ENCODE assay signal across 11 mouse cellular contexts in the genomic region with DNA sequence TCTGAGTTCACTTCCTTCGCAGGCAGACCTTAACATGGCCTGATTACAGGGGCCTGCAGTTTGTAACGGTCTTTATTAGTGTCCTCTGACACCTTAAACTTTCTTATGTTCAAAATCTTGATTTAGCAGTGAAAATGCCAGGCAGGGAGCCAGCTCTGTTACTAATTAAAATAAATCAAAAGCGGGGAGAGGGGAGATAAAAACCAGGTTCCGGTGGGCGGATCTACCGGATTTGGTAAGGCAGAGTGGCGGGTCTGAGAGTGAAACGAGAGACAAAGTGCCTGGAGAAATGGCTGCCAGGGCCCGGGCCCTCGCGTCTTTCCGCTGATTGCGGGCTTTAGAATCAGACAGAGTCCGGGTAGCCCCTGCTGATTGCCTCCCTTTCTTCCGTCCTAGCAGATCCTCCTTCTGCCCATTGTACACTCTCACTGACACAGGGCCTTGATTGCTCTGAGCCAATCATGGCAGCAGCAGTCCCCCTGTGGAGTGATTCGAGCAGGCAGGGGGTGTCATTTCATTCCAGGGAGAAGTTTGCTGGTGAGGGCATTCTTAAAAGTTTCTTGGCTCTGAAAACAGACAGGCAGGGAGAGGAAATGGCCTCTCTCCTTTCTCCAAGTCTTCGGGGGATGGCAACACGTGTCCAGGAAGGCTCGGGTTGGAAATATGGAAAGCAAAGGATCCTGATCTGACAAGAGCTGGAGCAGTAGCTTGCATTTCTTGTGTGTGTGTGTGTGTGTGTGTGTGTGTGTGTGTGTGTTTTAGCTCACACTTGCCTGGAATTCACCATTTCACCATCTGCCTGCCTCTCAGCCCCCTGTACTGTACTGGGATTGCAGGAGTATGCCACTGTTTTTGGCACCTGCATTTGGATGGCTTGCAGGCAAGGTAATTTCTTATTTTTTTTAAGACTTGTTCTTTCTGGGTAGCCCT. TPM values are rescaled to one million over a fixed set of nuclear protein-coding genes. Genes with fewer than 3 reads are reported as not detected.
A peak's percentile ranks its signal among the peaks of the same experiment; 100 is the strongest.
DNase-seq lines count a peak whose midpoint lies in the region; ATAC-seq and TF ChIP-seq lines count a peak whose summit lies in the region.
"Had no signal": no experiment of that assay in that cellular context is flagged by ENCODE, and none has a peak within 500 bp of the region (broad histone marks: within the 10 kb centered on the region; RNA-seq: fewer than 3 reads in every experiment).

No protein-coding gene starts in this region.

- no peak for TF ChIP-seq CTCF in kidney, adult 2 months (conservative IDR thresholded peaks at IDR 0.05; ENCODE audit: insufficient read depth, insufficient read length, low read depth, low read length)

- peak overlapping the region; percentile 31 for H3K4me3 ChIP-seq in heart, embryonic 10.5 days
- peak overlapping the region; percentile 14 for H3K4me3 ChIP-seq in forebrain, embryonic 15.5 days
- peak overlapping the region; percentile 41; the same call in 1 of the 2 replicates for H3K4me3 ChIP-seq in kidney, adult 2 months (ENCODE audit: insufficient read depth, low read depth, low read length)

- H3K27me3 ChIP-seq in heart, embryonic 10.5 days (ENCODE audit: insufficient read depth, poor library complexity, severe bottlenecking) = no peaks in the 10 kb centered on the region
- H3K27me3 ChIP-seq in forebrain, embryonic 15.5 days = no peaks in the 10 kb centered on the region
- H3K27me3 ChIP-seq in kidney, adult 2 months (replicated peaks; ENCODE audit: control insufficient read depth, insufficient read depth, low read length) = no peaks in the 10 kb centered on the region
- H3K27me3 ChIP-seq: CH12.LX had no signal

- ATAC-seq in forebrain, embryonic 15.5 days (replicated peaks) = peak; percentile 86
- ATAC-seq in erythroblast, adult 5-6 weeks (replicated peaks; ENCODE audit: low FRiP score, poor library complexity, severe bottlenecking) = no peak

- TF ChIP-seq POLR2A in kidney, adult 2 months (IDR thresholded peaks at IDR 0.05; ENCODE audit: low read depth, low read length) = no peak

- H3K9ac ChIP-seq in forebrain, embryonic 15.5 days (replicated peaks) = 0 out of 2 replicates have a peak overlapping the region, but pooled peaks have one; percentile 25

- H3K4me2 ChIP-seq in forebrain, embryonic 15.5 days (replicated peaks) = peak overlapping the region; percentile 39

- H3K4me1 ChIP-seq in heart, embryonic 10.5 days = peaks cover 58% of the 10 kb centered on the region
- H3K4me1 ChIP-seq in forebrain, embryonic 15.5 days = peaks cover 31% of the 10 kb centered on the region
- H3K4me1 ChIP-seq in kidney, adult 2 months (ENCODE audit: control insufficient read depth, insufficient read depth, low read length) = peaks cover 6% of the 10 kb centered on the region; the same call in 1 of the 2 replicates

- DNase-seq in heart, embryonic 10.5 days (ENCODE audit: low spot score) = no peak
- no peak for DNase-seq in heart, adult 18-20 months
- DNase-seq in kidney, adult 2 months = peak; percentile 71
- peak; percentile 50 to 54 for DNase-seq in lung, postnatal 4 days
- no peak for DNase-seq in c-Kit-positive CD71-positive TER-119-positive erythroid progenitor cells, embryonic 14.5 days (ENCODE audit: low spot score)
- DNase-seq in thymus, postnatal 14 days = no peak

- peak overlapping the region; percentile 92 for H3K27ac ChIP-seq in heart, embryonic 10.5 days
- H3K27ac ChIP-seq in forebrain, embryonic 15.5 days (replicated peaks) = peak overlapping the region; percentile 84
- H3K27ac ChIP-seq in kidney, adult 2 months (ENCODE audit: insufficient read depth, low read depth, low read length) = 0 out of 2 replicates have a peak overlapping the region, but pooled peaks have one; percentile 42

- H3K9me3 ChIP-seq in heart, embryonic 10.5 days = no peaks in the 10 kb centered on the region
- H3K9me3 ChIP-seq in forebrain, embryonic 15.5 days = no peaks in the 10 kb centered on the region

- 16% methylated on average over 19 of the region's 19 CpGs for WGBS in heart, embryonic 10.5 days
- 5% methylated on average over 19 of the region's 19 CpGs for WGBS in forebrain, embryonic 15.5 days
- 35% methylated on average over 19 of the region's 19 CpGs for WGBS in kidney, adult 2 months

- H3K36me3 ChIP-seq in heart, embryonic 10.5 days = no peaks in the 10 kb centered on the region
- H3K36me3 ChIP-seq in forebrain, embryonic 15.5 days = no peaks in the 10 kb centered on the region
- no peaks in the 10 kb centered on the region for H3K36me3 ChIP-seq in kidney, adult 2 months (ENCODE audit: control insufficient read depth, insufficient read depth, low read length)

RNA-seq across cellular contexts. Expression of a gene that starts 14.5 kb away (rescaled TPM):
- polyA plus RNA-seq in heart, embryonic 10.5 days (2016; fragmentation: Nextera tagmentation; extraction: Ambion mirVana) = 17.8 and 29.1 TPM in 2 replicates
- under 1 TPM in 1 of 2 experiments, not detected in 1; 0.25 TPM for total RNA-seq in heart, adult 18-20 months (2021)
- 4.7 and 5.3 TPM in 2 replicates for polyA plus RNA-seq in forebrain, embryonic 15.5 days (2015; fragmentation: Nextera tagmentation; extraction: Ambion mirVana)
- polyA plus RNA-seq in kidney, adult 2 months (2012; rRNA removed) = 0.14 TPM in 1 of 2 replicates, not detected in the other
- not detected in 2 replicates for total RNA-seq in erythroblast, adult 5-6 weeks (2015; ENCODE audit: low replicate concordance)
- not detected in 2 replicates for total RNA-seq in erythroblast, adult 5-6 weeks (2017; ENCODE audit: low replicate concordance)
- total RNA-seq: CH12.LX had no signal

RNA-seq across cellular contexts. Expression of a gene that starts 17.2 kb away (rescaled TPM):
- polyA plus RNA-seq in heart, embryonic 10.5 days (2016; fragmentation: Nextera tagmentation; extraction: Ambion mirVana) = 0.16 TPM in 1 of 2 replicates, not detected in the other
- under 1 TPM in 1 of 2 experiments, not detected in 1; 0.41 TPM for total RNA-seq in heart, adult 18-20 months (2021)
- polyA plus RNA-seq in forebrain, embryonic 15.5 days (2015; fragmentation: Nextera tagmentation; extraction: Ambion mirVana) = 0.14 TPM in 1 of 2 replicates, not detected in the other
- 0.09 TPM in 1 of 2 replicates, not detected in the other for polyA plus RNA-seq in kidney, adult 2 months (2012; rRNA removed)
- not detected in 2 replicates for total RNA-seq in erythroblast, adult 5-6 weeks (2015; ENCODE audit: low replicate concordance)
- total RNA-seq in erythroblast, adult 5-6 weeks (2017; ENCODE audit: low replicate concordance) = 1.3 TPM in 1 of 2 replicates, not detected in the other
- polyA plus RNA-seq: spleen, adult 2 months had no signal

RNA-seq across cellular contexts. Expression of a gene that starts 17.3 kb away (rescaled TPM):
- polyA plus RNA-seq in heart, embryonic 10.5 days (2016; fragmentation: Nextera tagmentation; extraction: Ambion mirVana) = 38.2 and 41.1 TPM in 2 replicates
- 1 to 10 TPM; 8.5 to 8.6 TPM for total RNA-seq in heart, adult 18-20 months (2021)
- polyA plus RNA-seq in forebrain, embryonic 15.5 days (2015; fragmentation: Nextera tagmentation; extraction: Ambion mirVana) = 32.6 and 34.1 TPM in 2 replicates
- 27.3 and 35.2 TPM in 2 replicates for polyA plus RNA-seq in kidney, adult 2 months (2012; rRNA removed)
- 19.4 and 22.2 TPM in 2 replicates for total RNA-seq in erythroblast, adult 5-6 weeks (2015; ENCODE audit: low replicate concordance)
- total RNA-seq in erythroblast, adult 5-6 weeks (2017; ENCODE audit: low replicate concordance) = 15.9 and 16.3 TPM in 2 replicates

RNA-seq across cellular contexts. Expression of a gene that starts 41.3 kb away (rescaled TPM):
- polyA plus RNA-seq in heart, embryonic 10.5 days (2016; fragmentation: Nextera tagmentation; extraction: Ambion mirVana) = 1.2 and 1.7 TPM in 2 replicates
- total RNA-seq in heart, adult 18-20 months (2021) = not detected
- 1.9 and 2.0 TPM in 2 replicates for polyA plus RNA-seq in forebrain, embryonic 15.5 days (2015; fragmentation: Nextera tagmentation; extraction: Ambion mirVana)
- not detected in 2 replicates for polyA plus RNA-seq in kidney, adult 2 months (2012; rRNA removed)
- not detected in 2 replicates for total RNA-seq in erythroblast, adult 5-6 weeks (2015; ENCODE audit: low replicate concordance)
- total RNA-seq in erythroblast, adult 5-6 weeks (2017; ENCODE audit: low replicate concordance) = not detected in 2 replicates
- total RNA-seq: CH12.LX had no signal
- polyA plus RNA-seq: gonadal fat pad, adult 2 months; spleen, adult 2 months had no signal

Comparison
In these comparisons a context has a peak if more than half of its experiments do, and no peak if none do; other contexts are left out.
1. DNase-seq: peak in kidney, adult 2 months (single experiment) and lung, postnatal 4 days (2 of 2); none in heart, embryonic 10.5 days (single experiment), heart, adult 18-20 months (0 of 2), c-Kit-positive CD71-positive TER-119-positive erythroid progenitor cells, embryonic 14.5 days (single experiment) and thymus, postnatal 14 days (single experiment).
2. H3K27ac ChIP-seq: peak in every context shown above with its lines; median percentile 92 in heart, embryonic 10.5 days; 84 in forebrain, embryonic 15.5 days; 42 in kidney, adult 2 months.
3. Peak in every context shown above with its lines, with median percentiles within 50 percentile points of each other: H3K4me3 ChIP-seq.